Mouse (Mus musculus) E14TG2a.4 (cell line): ENCODE measurements around the gene Kcnj12.
A peak's percentile ranks its signal among the peaks of the same experiment; 100 is the strongest.

ENCODE experiments used
- H3K27me3 ChIP-seq: 2 replicates; pipeline ENCODE4 v1.6.1; 2014; ENCODE audit warnings: low read length, control low read depth; ENCODE audit not compliant: insufficient read depth
- H3K36me3 ChIP-seq: 2 replicates; pipeline ENCODE4 v1.6.1; 2014; ENCODE audit warnings: low read length, control low read depth; ENCODE audit not compliant: insufficient read depth
- H3K4me1 ChIP-seq: replicated peaks from 2 replicates; pipeline ENCODE4 v1.6.1; 2014; ENCODE audit warnings: low read depth, low read length, control low read depth
- H3K4me3 ChIP-seq: replicated peaks from 2 replicates; pipeline ENCODE4 v1.5.1; 2014; ENCODE audit warnings: mild to moderate bottlenecking, low read length
- H3K9me3 ChIP-seq: 2 replicates; pipeline ENCODE4 v1.6.1; 2014; ENCODE audit warnings: low read length, control low read depth
- CTCF ChIP-seq: conservative IDR thresholded peaks from 2 replicates; pipeline ENCODE4 v1.5.1; 2014; ENCODE audit warnings: low read length
- NANOG ChIP-seq: IDR thresholded peaks from 2 replicates; pipeline ENCODE4 v1.6.1; 2014; ENCODE audit warnings: borderline replicate concordance, low read length, mixed read lengths
- POU5F1 ChIP-seq: IDR thresholded peaks from 2 replicates; pipeline ENCODE4 v1.6.1; 2014; ENCODE audit warnings: low read length, borderline replicate concordance

Kcnj12 gene

GRCm38 (mm10) chr11:61116226-61116625 is 93.9 kb downstream of the Kcnj12 start:
- TF ChIP-seq NANOG (no peak), CTCF (no peak)
- 0 out of 2 replicates have a peak overlapping the region, but pooled peaks have one; percentile 13 for H3K4me3 ChIP-seq
- H3K9me3 ChIP-seq, result no peaks in the 10 kb centered on the region
- H3K27me3 ChIP-seq, result peaks cover 38% of the 10 kb centered on the region
- no peaks in the 10 kb centered on the region for H3K36me3 ChIP-seq
- peaks cover 14% of the 10 kb centered on the region for H3K4me1 ChIP-seq

GRCm38 (mm10) chr11:61119996-61120583 is 97.7 kb downstream of the Kcnj12 start:
- no peak overlapping the region for H3K4me3 ChIP-seq
- peaks cover 24% of the 10 kb centered on the region for H3K27me3 ChIP-seq
- H3K9me3 ChIP-seq, result no peaks in the 10 kb centered on the region
- TF ChIP-seq NANOG (no peak), CTCF (no peak), POU5F1 (no peak)
- peaks cover 20% of the 10 kb centered on the region for H3K4me1 ChIP-seq
- H3K36me3 ChIP-seq, result no peaks in the 10 kb centered on the region
